Mouse (Mus musculus) kidney, postnatal 36 days (tissue): ENCODE measurements around the gene Olfr767.
"Not testable (repeated sequence)": the region's sequence is repeated elsewhere in the genome, so short reads cannot be mapped to it uniquely, and the experiment has no call there.

Source experiments
- DNase-seq, 2 experiments: peaks; one replicate each; pipeline ENCODE4 v3.0.0; 2021 to 2022; ENCODE audit warnings: mixed read lengths in 2 of 2

The Olfr767 gene

DNA sequence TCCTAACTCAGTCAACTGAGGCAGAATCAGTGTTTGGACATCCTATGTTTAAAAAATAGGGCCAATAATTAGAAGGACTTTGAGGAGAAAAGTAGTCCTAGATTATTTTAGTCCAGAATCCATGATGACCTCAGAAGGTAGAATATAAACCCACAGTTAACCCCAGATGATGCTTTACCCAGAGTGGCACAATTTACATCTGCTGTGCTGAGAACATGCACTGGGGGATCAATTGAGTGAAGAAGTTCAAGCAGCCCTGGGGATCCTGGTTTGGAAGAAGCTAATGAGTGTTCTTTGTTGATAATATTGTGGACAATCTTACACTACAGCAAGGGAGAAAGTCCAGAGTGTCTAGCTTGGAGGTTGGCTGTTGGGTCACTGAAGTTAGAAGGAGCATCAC, at the start of gene Olfr767:
Olfr767 (minus strand) TSS at position 101 of the 400 bp plus-strand sequence.
- DNase-seq: not testable (repeated sequence)

DNA sequence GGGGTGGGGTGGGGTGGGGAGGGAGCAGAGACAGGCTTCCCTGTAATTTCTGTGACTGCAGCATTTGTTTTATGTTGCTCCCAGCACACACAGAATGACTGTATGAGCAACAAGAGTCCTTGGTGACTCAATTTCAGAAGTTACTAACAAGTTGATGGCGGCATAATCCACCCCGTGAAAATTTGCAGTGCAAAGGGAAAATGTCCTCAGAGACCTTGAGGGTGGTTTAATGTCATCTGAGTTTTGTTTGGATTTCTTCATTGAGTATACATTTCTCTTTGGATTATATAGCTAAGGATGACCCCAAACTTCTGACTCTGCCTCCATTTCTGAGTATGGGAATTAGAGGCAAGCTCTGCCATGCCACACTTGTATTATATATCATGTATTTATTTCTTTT, 35.1 kb upstream of the Olfr767 start, which contains the start of gene Olfr769:
Olfr769 (minus strand) TSS at position 101 of the 400 bp plus-strand sequence.
- DNase-seq: no peak

DNA sequence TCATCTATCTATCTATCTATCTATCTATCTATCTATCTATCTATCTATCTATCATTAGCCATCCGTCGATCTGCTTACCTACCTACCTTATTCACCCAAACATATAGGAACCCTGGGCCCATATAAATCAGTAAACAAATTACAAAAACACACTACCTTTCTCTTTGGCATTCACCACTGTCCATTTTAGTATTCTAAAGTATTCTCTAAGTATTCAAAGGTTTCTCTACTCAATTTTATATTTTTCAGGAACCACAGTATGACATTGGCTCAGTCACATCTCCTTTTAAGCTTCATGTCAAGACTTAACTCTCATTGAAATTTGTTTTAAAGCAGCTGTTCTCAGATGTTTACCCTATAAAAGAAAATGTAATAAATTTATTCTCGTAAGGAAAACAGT, 32.4 kb upstream of the Olfr767 start:
- DNase-seq: no peak

DNA sequence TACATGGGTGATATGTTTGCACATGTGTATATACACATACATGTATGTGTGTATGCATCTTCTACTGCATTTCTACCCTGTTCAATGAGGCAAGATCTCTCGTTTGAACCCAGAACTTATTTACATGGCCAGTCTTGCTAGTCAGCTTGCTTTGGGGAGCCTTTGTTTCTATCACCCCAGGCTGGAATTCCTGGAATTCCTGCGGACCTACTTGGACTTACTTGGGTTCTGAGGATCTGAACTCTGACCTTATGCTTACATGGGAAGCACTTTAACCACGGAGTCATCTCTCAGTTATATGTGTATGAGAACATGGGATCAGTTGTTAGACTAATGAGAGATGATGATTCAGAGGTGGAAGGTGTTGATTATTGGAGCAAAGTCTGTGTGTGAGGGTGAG, 18.5 kb upstream of the Olfr767 start:
- DNase-seq: no peak

DNA sequence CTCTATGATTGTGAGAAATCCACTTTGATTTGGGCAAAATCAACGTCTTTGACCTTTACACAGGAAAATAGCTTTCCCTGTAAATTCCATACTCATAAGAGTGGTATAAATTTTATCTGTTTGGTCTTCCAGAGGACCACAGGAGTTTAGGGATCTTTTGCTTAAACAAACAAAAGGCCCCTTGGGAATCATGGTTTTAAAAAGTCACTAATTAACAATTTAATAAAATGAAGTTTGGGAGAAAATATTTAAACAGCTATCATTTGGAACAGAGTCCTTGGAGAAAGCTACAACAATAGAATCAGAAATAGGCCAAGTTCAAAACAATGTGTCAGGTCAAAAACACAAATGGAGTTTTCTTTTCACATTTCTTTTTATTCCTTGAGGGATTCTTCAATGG, 16.6 kb upstream of the Olfr767 start, which contains the start of gene Olfr768:
Olfr768 (minus strand) TSS at position 101 of the 400 bp plus-strand sequence.
- no peak for DNase-seq

DNA sequence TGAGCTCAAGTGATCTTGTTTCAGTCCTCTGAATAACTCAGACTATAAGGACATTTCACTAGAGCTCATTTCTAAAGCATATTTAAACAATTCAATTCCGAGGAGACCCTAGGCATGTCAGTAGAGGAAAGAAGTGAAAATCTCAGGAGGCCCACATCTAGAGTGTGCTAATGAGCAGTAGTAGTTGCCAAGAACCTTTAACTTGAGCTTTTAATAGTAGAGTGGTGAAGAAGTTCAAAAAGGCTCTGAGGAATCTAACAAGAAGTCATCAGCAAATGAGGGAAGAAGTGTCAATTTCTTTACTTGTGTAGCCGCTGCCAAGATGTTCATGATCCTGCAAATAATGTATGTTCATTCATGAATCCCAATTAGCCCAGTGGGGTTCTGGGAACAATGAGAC, 13.8 kb downstream of the Olfr767 start, which contains the start of gene Olfr766-ps1:
Olfr766-ps1 (minus strand) TSS at position 101 of the 400 bp plus-strand sequence.
- DNase-seq: no peak

DNA sequence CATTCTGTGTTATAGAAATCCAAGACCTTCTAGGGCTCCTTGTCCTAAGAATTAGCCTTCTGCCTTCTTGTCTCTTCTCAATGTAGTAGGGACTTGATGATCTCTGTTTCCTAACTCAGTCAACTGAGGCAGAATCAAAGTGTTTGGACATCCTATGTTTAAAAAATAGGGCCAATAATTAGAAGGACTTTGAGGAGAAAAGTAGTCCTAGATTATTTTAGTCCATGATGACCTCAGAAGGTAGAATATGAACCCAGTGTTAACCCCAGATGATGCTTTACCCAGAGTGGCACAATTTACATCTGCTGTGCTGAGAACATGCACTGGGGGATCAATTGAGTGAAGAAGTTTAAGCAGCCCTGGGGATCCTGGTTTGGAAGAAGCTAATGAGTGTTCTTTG, 32.8 kb downstream of the Olfr767 start, which contains the start of gene Olfr765:
Olfr765 (minus strand) TSS at position 101 of the 400 bp plus-strand sequence.
- DNase-seq: not testable (repeated sequence)

DNA sequence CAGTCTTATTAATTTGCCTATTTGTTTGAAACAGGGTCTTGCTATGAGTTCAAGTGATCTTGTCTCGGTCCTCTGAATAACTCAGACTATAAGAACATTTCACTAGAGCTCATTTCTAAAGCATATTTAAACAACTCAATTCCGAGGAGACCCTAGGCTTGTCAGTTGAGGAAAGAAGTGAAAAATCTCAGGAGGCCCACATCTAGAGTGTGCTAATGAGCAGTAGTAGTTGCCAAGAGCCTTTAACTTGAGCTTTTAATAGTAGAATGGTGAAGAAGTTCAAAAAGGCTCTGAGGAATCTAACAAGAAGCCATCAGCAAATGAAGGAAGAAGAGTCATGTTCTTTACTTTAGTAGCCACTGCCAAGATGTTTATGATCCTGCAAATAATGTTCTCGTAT, 42.9 kb downstream of the Olfr767 start, which contains the start of gene Olfr764-ps1:
Olfr764-ps1 (minus strand) TSS at position 101 of the 400 bp plus-strand sequence.
- no peak for DNase-seq

DNA sequence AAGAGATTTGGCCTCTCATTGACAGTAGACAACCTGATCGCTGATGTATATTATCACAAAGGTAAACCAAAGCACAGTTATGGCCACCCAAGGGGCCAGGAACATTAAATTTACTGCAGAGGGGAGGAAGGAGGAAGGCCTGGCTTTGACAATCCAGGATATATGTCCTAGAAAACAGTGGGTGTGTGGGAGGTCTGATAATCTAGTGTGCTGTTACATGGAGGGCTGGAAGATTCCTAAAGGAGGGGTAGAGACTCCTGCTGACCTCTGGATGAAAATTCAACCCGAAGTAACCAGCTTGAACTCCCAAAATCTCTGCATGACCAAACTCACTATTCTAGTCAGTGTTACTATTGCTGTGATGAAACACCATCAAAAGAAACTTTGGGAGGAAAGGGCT, 54.4 kb downstream of the Olfr767 start:
- DNase-seq: no peak

DNA sequence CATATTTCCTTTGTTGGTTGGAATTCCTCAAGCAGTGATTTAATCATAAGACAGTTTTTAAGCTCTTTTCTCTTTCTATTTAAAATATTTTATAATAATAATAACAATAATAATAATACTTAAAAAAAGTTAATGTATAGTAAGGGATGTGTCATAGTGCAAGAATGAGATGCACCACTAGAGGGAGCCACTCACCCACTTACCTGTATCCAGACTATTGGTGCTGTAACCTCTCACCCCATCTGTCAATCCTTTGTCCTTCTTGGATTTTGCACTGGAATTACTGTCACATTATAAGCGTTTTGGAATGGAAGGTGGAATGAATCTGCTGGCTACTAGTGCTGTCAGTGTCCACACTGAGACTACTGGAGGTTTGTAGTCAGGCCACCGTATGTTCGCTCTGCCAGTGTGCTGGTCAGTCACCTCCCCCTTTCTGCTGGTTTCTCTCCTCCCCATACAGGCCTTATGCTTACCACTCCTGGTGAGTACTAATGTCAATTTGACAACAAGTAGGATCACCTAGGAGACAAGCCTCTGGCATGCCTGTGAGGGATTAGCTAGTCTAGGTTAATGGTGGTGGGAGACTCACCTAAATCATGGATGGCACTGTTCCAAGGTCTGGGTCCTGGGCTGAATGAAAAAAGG, 56.6 kb downstream of the Olfr767 start:
- peak; percentile 20 to 73 for DNase-seq
